Mouse (Mus musculus) kidney, postnatal 0 days (tissue): ENCODE data around the gene Fas. TPM values are rescaled to one million over a fixed set of nuclear protein-coding genes. Genes with fewer than 3 reads are reported as not detected.

Experiments used
- ATAC-seq: fragments of 200-750 bp; cut with Nextera tagmentation; replicated peaks from 2 replicates; pipeline ENCODE4 v1.8.0; 2017; ENCODE audit warnings: low read depth, moderate number of reproducible peaks, moderate TSS enrichment, moderate library complexity; ENCODE audit not compliant: low FRiP score
- DNase-seq: peaks from one replicate; pipeline ENCODE4 v3.0.0-alpha.2; 2016; ENCODE audit warnings: low spot score
- H3K27ac ChIP-seq: fragments of 300-500 bp; sonication (generic); 2 replicates; pipeline ENCODE4 v1.5.1; 2014; ENCODE audit warnings: mild to moderate bottlenecking
- H3K27me3 ChIP-seq: fragments of 300-500 bp; sonication (generic); 2 replicates; pipeline ENCODE4 v1.6.1; 2014; ENCODE audit warnings: low read length, mixed read lengths; ENCODE audit not compliant: insufficient read depth
- H3K36me3 ChIP-seq: fragments of 300-500 bp; sonication (generic); 2 replicates; pipeline ENCODE4 v1.6.1; 2014; ENCODE audit warnings: low read length, mixed read lengths; ENCODE audit not compliant: insufficient read depth
- H3K4me1 ChIP-seq: fragments of 300-500 bp; sonication (generic); replicated peaks from 2 replicates; pipeline ENCODE4 v1.6.1; 2014; ENCODE audit warnings: antibody characterized with exemption, low read length, mixed read lengths; ENCODE audit not compliant: insufficient read depth
- H3K4me2 ChIP-seq: fragments of 300-500 bp; sonication (generic); 2 replicates; pipeline ENCODE4 v1.6.1; 2014; ENCODE audit warnings: mild to moderate bottlenecking, low read length, moderate library complexity, mixed read lengths
- H3K4me3 ChIP-seq: fragments of 300-500 bp; sonication (generic); replicated peaks from 2 replicates; pipeline ENCODE4 v1.5.1; 2014; ENCODE audit warnings: low read depth, low read length
- H3K9ac ChIP-seq: fragments of 300-500 bp; sonication (generic); 2 replicates; pipeline ENCODE4 v1.6.1; 2014; ENCODE audit warnings: low read depth, low read length
- H3K9me3 ChIP-seq: fragments of 300-500 bp; sonication (generic); replicated peaks from 2 replicates; pipeline ENCODE4 v1.6.1; 2016; ENCODE audit warnings: low read length, inconsistent platforms, mixed read lengths
- CTCF ChIP-seq: IDR thresholded peaks from 2 replicates; pipeline ENCODE4 v1.5.1; 2016; ENCODE audit warnings: antibody characterized with exemption, low read depth, mild to moderate bottlenecking, moderate library complexity
- WGBS: fragments of 180-500 bp; shearing (Covaris S2); extraction: QIAGEN DNeasy Blood & Tissue Kit; methylation state at CpG from one replicate; pipeline ENCODE4 v1.1.7; 2014; 5-methylcytosine and 5-hydroxymethylcytosine counted together
- polyA plus RNA-seq: library from polyadenylated mRNA; unstranded; fragments of >200 nt; fragmentation: Nextera tagmentation; extraction: Ambion mirVana; gene quantifications from 2 replicates; pipeline ENCODE4 v1.2.1, GENCODE M21; 2015

The Fas gene
- polyA plus RNA-seq, 1 experiment from 2014 or later, result 8.4 TPM

GRCm38 (mm10) chr19:34299229-34299628, 8.8 kb downstream of the Fas start:
- Histone ChIP-seq H3K27me3 (no peaks in the 10 kb centered on the region), H3K27ac (no peak overlapping the region), H3K36me3 (no peaks in the 10 kb centered on the region), H3K4me1 (no peaks in the 10 kb centered on the region), H3K4me3 (no peak overlapping the region), H3K4me2 (no peak overlapping the region), H3K9me3 (no peaks in the 10 kb centered on the region), H3K9ac (no peak overlapping the region)
- DNase-seq (no peak), ATAC-seq (no peak)
- TF ChIP-seq CTCF, result no peak
- 70% methylated on average over 4 of the region's 4 CpGs for WGBS

- no peak overlapping the region for H3K27ac ChIP-seq
- ATAC-seq, result no peak
Observed at GRCm38 (mm10) chr19:34300430-34300829, 10.0 kb downstream of the Fas start.

GRCm38 (mm10) chr19:34304917-34305316, 14.5 kb downstream of the Fas start:
- no peaks in the 10 kb centered on the region for H3K27me3 ChIP-seq
- H3K27ac ChIP-seq, result no peak overlapping the region
- ATAC-seq (no peak), DNase-seq (no peak)
- H3K4me1 ChIP-seq, result no peaks in the 10 kb centered on the region
- no peaks in the 10 kb centered on the region for H3K9me3 ChIP-seq
- no peak overlapping the region for H3K4me3 ChIP-seq
- H3K9ac ChIP-seq, result no peak overlapping the region
- no peak overlapping the region for H3K4me2 ChIP-seq
- no peak for TF ChIP-seq CTCF
- no peaks in the 10 kb centered on the region for H3K36me3 ChIP-seq

More at GRCm38 (mm10) chr19:34300430-34300829, 10.0 kb downstream of the Fas start:
- no peaks in the 10 kb centered on the region for H3K9me3 ChIP-seq
- no peaks in the 10 kb centered on the region for H3K4me1 ChIP-seq
- no peak for DNase-seq
- no peaks in the 10 kb centered on the region for H3K27me3 ChIP-seq
- H3K9ac ChIP-seq, result no peak overlapping the region
- TF ChIP-seq CTCF, result no peak
- H3K36me3 ChIP-seq, result no peaks in the 10 kb centered on the region
- H3K4me3 ChIP-seq, result no peak overlapping the region
- 84% methylated on average over 2 of the region's 2 CpGs for WGBS
- H3K4me2 ChIP-seq, result no peak overlapping the region

- Histone ChIP-seq H3K9me3 (no peaks in the 10 kb centered on the region), H3K4me1 (no peaks in the 10 kb centered on the region), H3K36me3 (no peaks in the 10 kb centered on the region), H3K27ac (no peak overlapping the region), H3K4me3 (no peak overlapping the region), H3K9ac (no peak overlapping the region), H3K27me3 (no peaks in the 10 kb centered on the region), H3K4me2 (no peak overlapping the region)
- ATAC-seq (no peak), DNase-seq (no peak)
- WGBS, result 83% methylated on average over 6 of the region's 6 CpGs
- no peak for TF ChIP-seq CTCF
Observed at GRCm38 (mm10) chr19:34306794-34307193, 16.3 kb downstream of the Fas start.

GRCm38 (mm10) chr19:34312151-34312728, 21.8 kb downstream of the Fas start:
- Histone ChIP-seq H3K27me3 (no peaks in the 10 kb centered on the region), H3K27ac (no peak overlapping the region), H3K9me3 (no peaks in the 10 kb centered on the region), H3K4me3 (no peak overlapping the region), H3K4me1 (no peaks in the 10 kb centered on the region), H3K36me3 (no peaks in the 10 kb centered on the region), H3K9ac (0 out of 2 replicates have a peak overlapping the region, but pooled peaks have one; percentile 8), H3K4me2 (no peak overlapping the region)
- TF ChIP-seq CTCF, result no peak
- WGBS, result 66% methylated on average over 5 of the region's 5 CpGs
- DNase-seq, result no peak
- ATAC-seq, result no peak

- no peak for ATAC-seq
- WGBS, result 52% methylated on average over 3 of the region's 3 CpGs
- H3K27ac ChIP-seq, result no peak overlapping the region
- H3K9ac ChIP-seq, result no peak overlapping the region
- H3K4me3 ChIP-seq, result no peak overlapping the region
- H3K36me3 ChIP-seq, result no peaks in the 10 kb centered on the region
- TF ChIP-seq CTCF, result no peak
- no peaks in the 10 kb centered on the region for H3K9me3 ChIP-seq
- no peak overlapping the region for H3K4me2 ChIP-seq
- H3K4me1 ChIP-seq, result no peaks in the 10 kb centered on the region
- no peak for DNase-seq
- H3K27me3 ChIP-seq, result no peaks in the 10 kb centered on the region
Observed at GRCm38 (mm10) chr19:34328051-34328450, 37.6 kb downstream of the Fas start.

GRCm38 (mm10) chr19:34334300-34334699, 43.8 kb downstream of the Fas start:
- WGBS, result 1% methylated on average over 2 of the region's 2 CpGs
- DNase-seq (peak; percentile 92), ATAC-seq (no peak)
- H3K36me3 ChIP-seq, result no peaks in the 10 kb centered on the region
- no peak overlapping the region for H3K27ac ChIP-seq
- H3K4me2 ChIP-seq, result no peak overlapping the region
- H3K27me3 ChIP-seq, result no peaks in the 10 kb centered on the region
- no peak overlapping the region for H3K4me3 ChIP-seq
- H3K4me1 ChIP-seq, result no peaks in the 10 kb centered on the region
- H3K9me3 ChIP-seq, result no peaks in the 10 kb centered on the region
- peak; percentile 96 for TF ChIP-seq CTCF
- H3K9ac ChIP-seq, result no peak overlapping the region
